Mouse (Mus musculus) lung, adult 2 months (tissue): ENCODE results near the gene Gabrb1. TPM values are rescaled to one million over a fixed set of nuclear protein-coding genes. Genes with fewer than 3 reads are reported as not detected.

Experiments used
- DNase-seq: peaks from one replicate; pipeline ENCODE4 v3.0.0; 2022
- H3K4me1 ChIP-seq: fragments of 200-500 bp; 2 replicates; pipeline ENCODE4 v1.6.1; 2011; ENCODE audit warnings: low read length; ENCODE audit not compliant: control insufficient read depth, insufficient read depth
- H3K4me3 ChIP-seq: fragments of 200-500 bp; replicated peaks from 2 replicates; pipeline ENCODE3; 2011; ENCODE audit warnings: low read depth, mild to moderate bottlenecking, control low read depth, low read length; ENCODE audit errors: extremely low read depth
- CTCF ChIP-seq: fragments of 200-500 bp; IDR thresholded peaks from 2 replicates; pipeline ENCODE4 v1.5.1; 2011; ENCODE audit warnings: mild to moderate bottlenecking, low read length, control low read depth; ENCODE audit not compliant: insufficient read depth
- POLR2A ChIP-seq: fragments of 200-500 bp; IDR thresholded peaks from 2 replicates; pipeline ENCODE4 v1.6.1; 2011; ENCODE audit warnings: low read depth, mild to moderate bottlenecking, control low read depth, low read length, borderline replicate concordance; ENCODE audit errors: extremely low read depth
- WGBS: fragments of 180-500 bp; shearing (Covaris S2); methylation state at CpG from one replicate; pipeline ENCODE4 v1.1.7; 2018; 5-methylcytosine and 5-hydroxymethylcytosine counted together
- polyA plus RNA-seq: library from polyadenylated mRNA; depleted of rRNA; stranded (reverse); fragments of >200 nt; gene quantifications from 2 replicates; pipeline ENCODE4 v1.2.3, GENCODE M21; 2012; rRNA removed

Gene Gabrb1
- polyA plus RNA-seq, 1 experiment: not detected

- Histone ChIP-seq H3K4me1 (no peaks in the 10 kb centered on the region), H3K4me3 (no peak overlapping the region)
- DNase-seq: no peak
- TF ChIP-seq POLR2A: no peak
- TF ChIP-seq CTCF: no peak
- WGBS: 78% methylated on average over 1 of the region's 1 CpGs
Measured at GRCm38 (mm10) chr5:72195442-72195841, 537.5 kb downstream of the Gabrb1 start.

Other genes starting within 250 kb of the Gabrb1 start
- gene Cox7b2, start 109.9 kb upstream of the Gabrb1 start, polyA plus RNA-seq: not detected in 2 replicates
- gene Gabra4, start 195 bp downstream of the Gabrb1 start, polyA plus RNA-seq: 0.18 and 0.22 TPM in 2 replicates